Mouse (Mus musculus): ENCODE measurements around the gene Zranb1. TPM values are rescaled to one million over a fixed set of nuclear protein-coding genes. Genes with fewer than 3 reads are reported as not detected.

Gene Zranb1
- total and polyA plus RNA-seq, 3 experiments, result 11.3 to 17.6 (median 11.6) TPM

GRCm38 (mm10) chr7:133027930-133028329 lies 97.0 kb downstream of the Zranb1 start:
- dilution Hi-C loops (cut with MboI; ENCODE audit: extremely low pct_ligation_motif_present, extremely low pct_unique_long_range_greater_than_20kb, low sequenced_read_pairs), result no loop called here
- H3K36me3 ChIP-seq (replicated peaks in 1 of 2; ENCODE audit: control insufficient read depth in 1 of 2, insufficient read depth in 1 of 2, low read length in 1 of 2), result no peaks in the 10 kb centered on the region

DNA sequence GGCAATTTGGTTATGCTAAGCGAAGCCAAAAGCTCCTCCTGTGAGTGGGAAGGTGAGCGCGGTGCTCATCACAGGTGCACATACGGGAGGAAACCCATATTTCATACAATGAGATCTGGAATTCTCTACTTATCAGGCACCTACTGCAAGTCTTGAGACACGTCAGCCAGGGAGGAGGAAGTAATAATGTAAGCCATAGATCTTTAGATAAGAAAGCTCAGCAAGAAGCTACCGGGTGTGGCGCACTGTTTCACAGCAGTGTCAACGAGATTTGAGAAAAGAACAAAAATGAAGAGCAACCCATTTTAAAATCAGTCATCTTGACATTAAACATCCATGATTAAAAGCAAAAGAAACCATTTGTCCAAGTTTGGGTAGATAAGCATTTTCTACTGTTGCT lies 98.1 kb downstream of the Zranb1 start:
- no peak for DNase-seq (ENCODE audit: extremely low read depth)
- in situ Hi-C loops (cut with MboI; ENCODE audit: low pct_ligation_motif_present, low pct_unique_long_range_greater_than_20kb, low sequenced_read_pairs), result loop anchor here (25.0 kb wide), 1 partner anchor 583 kb away; the partner anchor contains the start of gene Tex36
- no peaks in the 10 kb centered on the region for H3K36me3 ChIP-seq (replicated peaks in 1 of 2; ENCODE audit: control insufficient read depth in 1 of 2, insufficient read depth in 1 of 2, low read length in 1 of 2)
- no peak overlapping the region for H3K4me3 ChIP-seq (replicated peaks in 1 of 3; ENCODE audit: low read depth in 2 of 3, low read length in 2 of 3, poor library complexity in 1 of 3)
- no peaks in the 10 kb centered on the region for H3K9me3 ChIP-seq (replicated peaks; ENCODE audit: low read length)
- H3K27me3 ChIP-seq (replicated peaks), result peaks cover 86% of the 10 kb centered on the region
- TF ChIP-seq ZC3H11A (IDR thresholded peaks at IDR 0.05; ENCODE audit: low read depth, low read length) (no peak), EP300 (IDR thresholded peaks at IDR 0.05; ENCODE audit: low read length) (no peak), CHD1 (IDR thresholded peaks at IDR 0.05; ENCODE audit: low read depth, low read length) (no peak), JUN (IDR thresholded peaks at IDR 0.05; ENCODE audit: insufficient read depth, low read depth, low read length) (no peak), MAFK (IDR thresholded peaks at IDR 0.05; ENCODE audit: insufficient replicate concordance, low read length) (no peak), UBTF (IDR thresholded peaks at IDR 0.05; ENCODE audit: low read depth, low read length) (no peak), MEF2A (IDR thresholded peaks at IDR 0.05; ENCODE audit: borderline replicate concordance, low read depth, low read length) (no peak), GABPA (IDR thresholded peaks at IDR 0.05; ENCODE audit: insufficient replicate concordance, low read depth, low read length) (no peak), TBP (conservative IDR thresholded peaks at IDR 0.05; ENCODE audit: low read depth, low read length) (no peak), ELF1 (IDR thresholded peaks at IDR 0.05; ENCODE audit: low read depth, low read length) (no peak), RAD21 (IDR thresholded peaks at IDR 0.05; ENCODE audit: low read depth, low read length) (no peak), ZKSCAN1 (IDR thresholded peaks at IDR 0.05; ENCODE audit: borderline replicate concordance, low read depth, low read length) (no peak), KAT2A (IDR thresholded peaks at IDR 0.05; ENCODE audit: insufficient replicate concordance, low read length) (no peak), SIN3A (IDR thresholded peaks at IDR 0.05; ENCODE audit: low read length) (no peak), CHD2 (IDR thresholded peaks at IDR 0.05; ENCODE audit: low read length) (no peak), POLR2AphosphoS2 (IDR thresholded peaks at IDR 0.05; ENCODE audit: low read depth, low read length) (no peak)
- no peak overlapping the region for H3K9ac ChIP-seq (ENCODE audit: insufficient read depth, low read depth)
- H3K27ac ChIP-seq (ENCODE audit: insufficient read depth, low read depth), result no peak overlapping the region
- no peak overlapping the region for H3K4me2 ChIP-seq (ENCODE audit: insufficient read depth, low read depth, poor library complexity, severe bottlenecking)
- dilution Hi-C loops (cut with MboI; ENCODE audit: extremely low pct_ligation_motif_present, extremely low pct_unique_long_range_greater_than_20kb, low sequenced_read_pairs), result no loop called here
- no peaks in the 10 kb centered on the region for H3K4me1 ChIP-seq (ENCODE audit: control insufficient read depth in 1 of 2, insufficient read depth in 2 of 2)
- no peaks in the 10 kb centered on the region for H3K79me2 ChIP-seq (replicated peaks; ENCODE audit: control insufficient read depth, extremely low read depth, insufficient read depth, poor library complexity, severe bottlenecking)

More at GRCm38 (mm10) chr7:133027930-133028329, 97.0 kb downstream of the Zranb1 start:
- Histone ChIP-seq H3K4me2 (ENCODE audit: insufficient read depth, low read depth, poor library complexity, severe bottlenecking) (no peak overlapping the region), H3K4me3 (replicated peaks in 1 of 3; ENCODE audit: low read depth in 2 of 3, low read length in 2 of 3, poor library complexity in 1 of 3) (no peak overlapping the region), H3K9ac (ENCODE audit: insufficient read depth, low read depth) (no peak overlapping the region), H3K4me1 (ENCODE audit: control insufficient read depth in 1 of 2, insufficient read depth in 2 of 2) (no peaks in the 10 kb centered on the region), H3K9me3 (replicated peaks; ENCODE audit: low read length) (no peaks in the 10 kb centered on the region), H3K27ac (ENCODE audit: insufficient read depth, low read depth) (no peak overlapping the region), H3K79me2 (replicated peaks; ENCODE audit: control insufficient read depth, extremely low read depth, insufficient read depth, poor library complexity, severe bottlenecking) (no peaks in the 10 kb centered on the region), H3K27me3 (replicated peaks) (peaks cover 84% of the 10 kb centered on the region)
- in situ Hi-C loops (cut with MboI; ENCODE audit: low pct_ligation_motif_present, low pct_unique_long_range_greater_than_20kb, low sequenced_read_pairs), result loop anchor here (25.0 kb wide), 1 partner anchor 584 kb away; the partner anchor contains the start of gene Tex36
- DNase-seq (ENCODE audit: extremely low read depth), result no peak
- TF ChIP-seq KAT2A (IDR thresholded peaks at IDR 0.05; ENCODE audit: insufficient replicate concordance, low read length), result no peak
- TF ChIP-seq HCFC1 (IDR thresholded peaks at IDR 0.05; ENCODE audit: low read depth, low read length), result no peak
- TF ChIP-seq UBTF (IDR thresholded peaks at IDR 0.05; ENCODE audit: low read depth, low read length), result no peak
- TF ChIP-seq CTCF (conservative IDR thresholded peaks at IDR 0.05 in 1 of 2, IDR thresholded peaks at IDR 0.05 in 1 of 2; ENCODE audit: low read depth in 2 of 2, low read length in 2 of 2), result no peak
- TF ChIP-seq MEF2A (IDR thresholded peaks at IDR 0.05; ENCODE audit: borderline replicate concordance, low read depth, low read length), result no peak
- no peak for TF ChIP-seq GABPA (IDR thresholded peaks at IDR 0.05; ENCODE audit: insufficient replicate concordance, low read depth, low read length)
- no peak for TF ChIP-seq ZKSCAN1 (IDR thresholded peaks at IDR 0.05; ENCODE audit: borderline replicate concordance, low read depth, low read length)
- TF ChIP-seq CHD2 (IDR thresholded peaks at IDR 0.05; ENCODE audit: low read length), result no peak
- no peak for TF ChIP-seq USF2 (conservative IDR thresholded peaks at IDR 0.05; ENCODE audit: low read depth, low read length)
- TF ChIP-seq JUND (conservative IDR thresholded peaks at IDR 0.05; ENCODE audit: low read depth, low read length), result no peak
- TF ChIP-seq POLR2A (IDR thresholded peaks at IDR 0.05; ENCODE audit: low read depth, low read length), result no peak
